Mouse (Mus musculus) embryonic stem cell, embryonic (primary cell): Measurements from ENCODE around the gene Nr1d2.

Experiments used
- CTCF ChIA-PET, 4 experiments: fragments of 300-600 bp in 2 of 4; fragments of 350-600 bp in 2 of 4; sonication (Branson Sonifier 250); formaldehyde crosslinking; loops; one replicate each; lab custom pipeline; 2022; ENCODE audit warnings: inconsistent platforms in 2 of 4; lab: Charles Lee
- POLR2A ChIA-PET, 4 experiments: fragments of 300-600 bp in 2 of 4; fragments of 350-600 bp in 2 of 4; sonication (Branson Sonifier 250); formaldehyde crosslinking; loops; one replicate each; lab custom pipeline; 2022; ENCODE audit warnings: antibody characterized with exemption in 4 of 4, inconsistent platforms in 1 of 4; lab: Charles Lee

The Nr1d2 gene

DNA sequence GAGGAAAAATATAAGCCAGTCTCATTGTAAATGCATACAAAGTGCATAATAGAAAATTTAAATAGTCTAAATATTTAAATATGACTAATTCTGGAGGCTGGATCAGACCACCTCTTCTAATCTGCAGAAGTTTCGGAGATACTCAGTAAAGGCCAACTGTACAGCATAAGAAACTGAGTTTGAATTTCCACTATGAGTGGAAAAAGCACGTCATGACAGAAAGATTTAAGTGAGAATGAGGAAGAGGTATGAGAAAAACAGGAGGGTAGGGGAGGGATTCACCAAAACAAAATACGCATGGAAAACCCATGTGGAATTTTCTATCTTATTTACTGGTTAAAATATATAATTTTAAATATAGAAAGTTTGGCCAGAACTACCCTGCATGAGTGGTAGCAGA lies 71.3 kb downstream of the Nr1d2 start:
- ChIA-PET CTCF (interaction anchor here (1.0 to 2.1 kb wide), 7 partner anchors 266 to 765 kb away, joined by 3 to 8 read pairs (median 4); partner anchors contain the start of gene Thrb (in 1 of the 4)), POLR2A (interaction anchor here in 1 of 4 experiments (1.3 kb wide), 1 partner anchor 101 kb away, joined by 3 read pairs; no protein-coding TSS in a partner anchor)

GRCm38 (mm10) chr14:18167041-18167440 lies 71.9 kb downstream of the Nr1d2 start:
- ChIA-PET POLR2A (interaction anchor here in 1 of 4 experiments (0.6 to 1.3 kb wide), 2 partner anchors 101 to 503 kb away, joined by 3 to 5 read pairs; no protein-coding TSS in a partner anchor), CTCF (interaction anchor here (0.6 to 2.1 kb wide), 15 partner anchors 9 to 764 kb away, joined by 3 to 8 read pairs (median 3); partner anchors contain the start of gene Thrb (in 1 of the 4))
